Mouse (Mus musculus) lung, embryonic 14.5 days (tissue): ENCODE measurements around the gene Bpgm. TPM values are rescaled to one million over a fixed set of nuclear protein-coding genes. Genes with fewer than 3 reads are reported as not detected.

Experiments
- ATAC-seq: fragments of 200-750 bp; cut with Nextera tagmentation; 2 replicates; pipeline ENCODE4 v1.8.0; 2017; ENCODE audit warnings: mild to moderate bottlenecking, moderate TSS enrichment, moderate library complexity; ENCODE audit not compliant: insufficient read depth
- DNase-seq: peaks from one replicate; pipeline ENCODE4 v3.0.0-alpha.2; 2015
- H3K27ac ChIP-seq: fragments of 300-500 bp; sonication (generic); 2 replicates; pipeline ENCODE4 v1.5.1; 2014; ENCODE audit warnings: low read depth, mild to moderate bottlenecking, moderate library complexity
- H3K27me3 ChIP-seq: fragments of 300-500 bp; sonication (generic); 2 replicates; pipeline ENCODE4 v1.6.1; 2014; ENCODE audit warnings: low read length, control low read depth; ENCODE audit not compliant: insufficient read depth
- H3K36me3 ChIP-seq: fragments of 300-500 bp; sonication (generic); 2 replicates; pipeline ENCODE4 v1.6.1; 2014; ENCODE audit warnings: control low read depth; ENCODE audit not compliant: insufficient read depth
- H3K4me1 ChIP-seq: fragments of 300-500 bp; sonication (generic); 2 replicates; pipeline ENCODE4 v1.6.1; 2014; ENCODE audit warnings: antibody characterized with exemption, control low read depth; ENCODE audit not compliant: insufficient read depth
- H3K4me2 ChIP-seq: fragments of 300-500 bp; sonication (generic); 2 replicates; pipeline ENCODE4 v1.6.1; 2014; ENCODE audit warnings: mild to moderate bottlenecking
- H3K4me3 ChIP-seq: fragments of 300-500 bp; sonication (generic); 2 replicates; pipeline ENCODE4 v1.5.1; 2014; ENCODE audit warnings: low read depth, low read length
- H3K9ac ChIP-seq: fragments of 300-500 bp; sonication (generic); 2 replicates; pipeline ENCODE4 v1.6.1; 2014
- H3K9me3 ChIP-seq: fragments of 300-500 bp; sonication (generic); 2 replicates; pipeline ENCODE4 v1.6.1; 2016; ENCODE audit warnings: low read depth, low read length, control low read depth
- CTCF ChIP-seq: IDR thresholded peaks from 2 replicates; pipeline ENCODE4 v1.5.1; 2016; ENCODE audit warnings: antibody characterized with exemption, low read depth
- WGBS: fragments of 180-500 bp; shearing (Covaris S2); extraction: QIAGEN DNeasy Blood & Tissue Kit; methylation state at CpG from one replicate; pipeline ENCODE4 v1.1.7; 2014; 5-methylcytosine and 5-hydroxymethylcytosine counted together
- polyA plus RNA-seq: library from polyadenylated mRNA; unstranded; fragments of >200 nt; fragmentation: Nextera tagmentation; extraction: Ambion mirVana; gene quantifications from 2 replicates; pipeline ENCODE4 v1.2.1, GENCODE M21; 2014

Bpgm gene
- 51.3 and 52.6 TPM in 2 replicates for polyA plus RNA-seq

DNA sequence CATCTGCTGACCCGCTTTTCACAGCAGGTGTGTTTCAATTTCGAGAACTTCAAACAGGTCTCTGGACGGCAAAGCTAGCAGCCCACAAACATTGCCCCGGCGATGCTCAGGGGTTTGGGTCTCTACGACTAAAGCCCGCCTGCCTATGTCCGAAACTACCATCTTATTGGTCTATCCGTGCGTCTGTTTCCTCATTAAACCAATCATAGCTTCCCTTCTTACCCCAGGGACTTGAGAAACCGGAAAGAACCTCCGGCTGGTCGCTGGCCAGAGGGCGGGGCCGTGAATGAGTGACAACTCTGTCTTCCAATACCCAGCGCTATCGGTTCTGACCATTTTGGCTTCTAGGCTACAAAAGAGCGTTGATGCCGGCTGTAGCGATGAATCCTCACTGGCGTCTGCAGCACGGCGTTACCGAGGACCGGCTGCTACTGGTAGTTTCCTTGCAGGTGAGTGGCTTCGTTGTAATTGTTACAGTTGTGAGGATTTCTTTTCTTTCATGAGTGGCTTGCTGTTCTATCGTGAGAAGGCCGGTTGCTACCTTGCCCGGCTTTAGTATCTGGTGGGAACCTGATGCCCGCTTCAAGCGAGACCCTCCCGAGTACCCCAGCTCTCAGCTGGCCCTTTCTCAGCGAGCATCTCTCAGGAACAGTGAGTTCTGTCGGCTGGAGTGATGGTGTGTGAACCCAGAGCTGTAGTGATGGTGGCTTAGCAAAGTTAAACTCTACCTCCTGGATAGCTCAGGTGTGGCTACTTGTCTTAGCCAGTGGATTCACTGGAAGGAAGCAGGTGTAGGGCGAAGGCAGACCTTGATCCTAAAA lies at the start of gene Bpgm:
Bpgm (plus strand) TSS at position 234 of the 821 bp plus-strand sequence.
- Histone ChIP-seq H3K27me3 (no peaks in the 10 kb centered on the region), H3K27ac (peak within 1 kb of the TSS; percentile 58; the same call in 1 of the 2 replicates), H3K36me3 (no peaks in the 10 kb centered on the region), H3K9me3 (no peaks in the 10 kb centered on the region), H3K9ac (peak within 1 kb of the TSS; percentile 49), H3K4me1 (peaks cover 31% of the 10 kb centered on the region; the same call in 1 of the 2 replicates), H3K4me2 (peak within 1 kb of the TSS; percentile 75), H3K4me3 (peak within 1 kb of the TSS; percentile 48)
- TF ChIP-seq CTCF = no peak
- WGBS = under 1% methylated on average over 35 of the region's 35 CpGs
- DNase-seq = peak; percentile 99
- ATAC-seq = peak; percentile 98

DNA sequence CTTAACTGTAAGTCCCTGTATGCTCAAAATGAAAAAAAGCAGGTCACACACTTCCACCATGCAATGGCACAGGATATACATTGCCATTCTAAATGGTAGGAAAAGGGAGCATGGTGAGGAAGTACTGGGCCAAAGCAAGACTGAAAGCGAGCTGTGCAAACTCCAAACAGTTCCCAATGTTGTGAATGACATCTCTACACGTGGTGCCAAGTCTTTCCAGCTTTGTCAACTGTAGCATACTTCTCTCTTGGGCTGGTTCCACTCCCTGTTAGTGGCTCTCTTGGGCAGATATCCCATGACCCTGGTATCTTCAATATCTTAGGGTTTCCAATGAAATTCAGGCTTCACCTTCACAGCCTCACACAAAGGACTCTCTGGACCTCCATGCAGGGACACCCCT lies 37.0 kb upstream of the Bpgm start:
- DNase-seq (no peak), ATAC-seq (no peak)
- no peak overlapping the region for H3K9ac ChIP-seq
- 61% methylated on average over 2 of the region's 2 CpGs for WGBS
- H3K27me3 ChIP-seq = no peaks in the 10 kb centered on the region
- H3K27ac ChIP-seq = no peak overlapping the region
- no peaks in the 10 kb centered on the region for H3K36me3 ChIP-seq
- no peak overlapping the region for H3K4me2 ChIP-seq
- no peak overlapping the region for H3K4me3 ChIP-seq
- H3K9me3 ChIP-seq = no peaks in the 10 kb centered on the region
- H3K4me1 ChIP-seq = no peaks in the 10 kb centered on the region
- no peak for TF ChIP-seq CTCF

DNA sequence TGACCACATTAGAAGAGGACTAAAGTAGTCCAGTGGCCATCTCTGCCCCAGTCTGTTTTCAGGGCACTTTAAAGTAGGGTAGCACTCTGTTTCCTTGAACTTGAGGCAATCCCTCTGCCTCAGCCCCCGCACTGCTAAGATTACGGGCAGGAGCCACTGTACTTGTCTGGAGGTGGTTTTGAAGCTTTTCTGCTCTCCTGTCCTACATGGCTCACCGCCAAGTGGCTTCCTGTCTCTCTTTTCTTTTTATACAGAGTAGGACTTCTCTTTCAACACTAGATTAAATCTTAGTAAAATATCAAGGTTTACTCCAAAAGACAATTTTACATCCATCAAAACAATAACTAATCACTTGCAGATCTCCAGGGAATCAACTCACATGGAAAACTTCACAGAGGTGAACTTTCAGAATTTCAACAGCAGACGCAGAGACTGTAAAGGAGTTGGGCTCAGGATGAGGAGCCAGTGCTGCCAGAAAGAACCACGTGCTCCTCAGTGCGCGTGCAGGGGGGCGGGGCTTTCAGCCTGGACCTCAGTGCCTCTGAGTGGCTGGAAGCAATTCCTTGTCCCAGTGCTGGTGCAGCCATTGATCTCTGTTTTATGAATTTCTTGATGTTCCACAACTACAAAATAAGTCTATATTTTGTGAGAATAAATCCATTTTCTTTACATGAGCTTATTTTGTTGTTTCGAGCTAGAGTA lies 34.3 kb upstream of the Bpgm start:
- ATAC-seq (no peak; the same call in 1 of the 2 replicates), DNase-seq (peak; percentile 30)
- Histone ChIP-seq H3K9me3 (no peaks in the 10 kb centered on the region), H3K4me1 (no peaks in the 10 kb centered on the region), H3K36me3 (no peaks in the 10 kb centered on the region), H3K4me3 (no peak overlapping the region), H3K9ac (no peak overlapping the region), H3K27me3 (no peaks in the 10 kb centered on the region), H3K27ac (no peak overlapping the region), H3K4me2 (no peak overlapping the region)
- 56% methylated on average over 9 of the region's 9 CpGs for WGBS
- no peak for TF ChIP-seq CTCF

DNA sequence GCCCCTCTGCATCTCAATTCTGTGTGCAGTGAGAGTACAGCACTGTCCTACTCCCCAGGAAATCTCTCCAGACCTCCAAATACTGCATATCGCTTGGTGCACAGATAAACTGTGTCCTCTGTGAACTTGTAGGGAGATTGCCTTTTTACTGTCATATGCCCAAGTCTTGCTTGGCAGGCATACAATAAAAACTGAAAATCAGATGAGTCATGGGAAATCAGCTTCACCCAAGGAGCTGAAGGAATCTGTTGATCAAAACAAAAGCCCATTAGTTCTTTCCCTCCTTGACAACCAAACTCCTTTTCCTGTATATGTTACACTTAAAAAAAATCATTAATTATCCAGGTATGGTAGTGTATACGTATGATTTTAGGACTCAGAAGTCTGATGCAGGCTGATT lies 32.2 kb upstream of the Bpgm start:
- no peaks in the 10 kb centered on the region for H3K4me1 ChIP-seq
- no peak for TF ChIP-seq CTCF
- H3K9me3 ChIP-seq = no peaks in the 10 kb centered on the region
- no peaks in the 10 kb centered on the region for H3K36me3 ChIP-seq
- H3K27ac ChIP-seq = no peak overlapping the region
- no peak overlapping the region for H3K9ac ChIP-seq
- no peak overlapping the region for H3K4me3 ChIP-seq
- ATAC-seq (no peak), DNase-seq (no peak)
- no peaks in the 10 kb centered on the region for H3K27me3 ChIP-seq
- no peak overlapping the region for H3K4me2 ChIP-seq
- 73% methylated on average over 2 of the region's 2 CpGs for WGBS

DNA sequence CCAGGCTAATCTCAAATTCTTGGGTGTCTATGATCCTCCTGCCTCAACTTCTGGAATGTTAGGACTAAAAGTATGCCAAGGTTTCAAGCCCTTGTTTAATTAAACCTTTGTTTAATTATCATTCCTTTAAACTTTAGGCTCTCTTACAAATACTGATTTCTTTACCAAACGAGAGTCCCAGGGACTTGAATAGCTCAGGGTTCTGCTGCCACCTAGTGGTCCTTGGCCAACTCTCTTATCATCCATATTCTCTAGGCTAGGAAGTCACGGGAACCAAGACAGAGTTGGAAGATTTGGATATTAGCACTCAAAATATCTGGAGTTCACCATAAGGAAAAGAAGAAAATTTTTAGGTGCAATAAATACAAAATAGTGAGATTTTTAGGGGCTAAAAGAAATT lies 28.0 kb upstream of the Bpgm start:
- Histone ChIP-seq H3K9ac (no peak overlapping the region), H3K27me3 (no peaks in the 10 kb centered on the region), H3K4me2 (no peak overlapping the region), H3K27ac (no peak overlapping the region), H3K36me3 (no peaks in the 10 kb centered on the region), H3K9me3 (no peaks in the 10 kb centered on the region), H3K4me3 (no peak overlapping the region), H3K4me1 (no peaks in the 10 kb centered on the region)
- peak; percentile 88 for TF ChIP-seq CTCF
- WGBS = 1% methylated on average over 2 of the region's 2 CpGs
- DNase-seq (peak; percentile 93), ATAC-seq (no peak)

DNA sequence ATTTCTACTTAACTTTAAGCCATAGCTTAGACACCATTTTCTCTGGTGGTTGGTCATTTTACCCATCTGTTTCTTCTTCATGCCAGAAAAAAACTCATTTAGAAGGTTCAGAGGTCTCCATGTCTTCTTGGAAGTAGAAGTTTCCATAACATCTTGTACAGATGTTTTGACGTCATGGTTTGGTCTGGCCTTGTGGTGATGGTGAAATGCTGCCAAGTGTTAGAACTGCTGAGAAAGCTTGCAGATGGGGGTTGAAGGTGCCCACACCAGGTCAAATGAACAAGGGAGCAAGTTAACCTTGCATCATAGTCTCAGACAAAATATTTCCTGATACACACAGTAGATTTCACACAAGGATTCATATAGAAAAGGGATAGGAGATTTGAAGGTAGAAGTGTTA lies 27.3 kb upstream of the Bpgm start:
- no peaks in the 10 kb centered on the region for H3K27me3 ChIP-seq
- no peaks in the 10 kb centered on the region for H3K36me3 ChIP-seq
- no peak overlapping the region for H3K4me2 ChIP-seq
- H3K4me1 ChIP-seq = no peaks in the 10 kb centered on the region
- ATAC-seq (no peak), DNase-seq (no peak)
- no peak overlapping the region for H3K4me3 ChIP-seq
- no peak for TF ChIP-seq CTCF
- 46% methylated on average over 1 of the region's 1 CpGs for WGBS
- no peak overlapping the region for H3K9ac ChIP-seq
- no peaks in the 10 kb centered on the region for H3K9me3 ChIP-seq
- no peak overlapping the region for H3K27ac ChIP-seq
